Comparison of ENCODE assay signal across 8 mouse cellular contexts in genomic region chr11:100472197-100472934, GRCm38 (mm10). TPM values are rescaled to one million over a fixed set of nuclear protein-coding genes. Genes with fewer than 3 reads are reported as not detected.
DNase-seq lines count a peak whose midpoint lies in the region; ATAC-seq lines count a peak whose summit lies in the region.

Gene Klhl11 (minus strand): TSS chr11:100472741.

- peaks cover 7% of the 10 kb centered on the region for H3K4me1 ChIP-seq in brown adipose tissue, adult 24 weeks (ENCODE audit: control insufficient read depth, insufficient read depth, insufficient read length, low read length)
- peaks cover 2 to 15% of the 10 kb centered on the region in 2 experiments; a peak in 2 of 4 replicates for H3K4me1 ChIP-seq in heart, embryonic 14.5 days (ENCODE audit: control insufficient read depth in 2 of 2, insufficient read depth in 2 of 2, low read length in 2 of 2)
- H3K4me1 ChIP-seq in liver, embryonic 13.5 days (replicated peaks): peaks cover 38% of the 10 kb centered on the region
- H3K4me1 ChIP-seq in stomach, embryonic 16.5 days (ENCODE audit: control insufficient read depth, insufficient read depth, low read length): peaks cover 18% of the 10 kb centered on the region

- H3K9ac ChIP-seq in heart, embryonic 14.5 days (ENCODE audit: low read length): peak within 1 kb of the TSS; percentile 98
- peak within 1 kb of the TSS; percentile 95 for H3K9ac ChIP-seq in liver, embryonic 13.5 days
- H3K9ac ChIP-seq in stomach, embryonic 16.5 days (ENCODE audit: low read length): peak within 1 kb of the TSS; percentile 94

- peaks cover 21% of the 10 kb centered on the region for H3K36me3 ChIP-seq in heart, embryonic 14.5 days (ENCODE audit: control insufficient read depth, insufficient read depth, low read length)
- H3K36me3 ChIP-seq in liver, embryonic 13.5 days: peaks cover 19% of the 10 kb centered on the region
- H3K36me3 ChIP-seq in stomach, embryonic 16.5 days (ENCODE audit: control insufficient read depth, insufficient read depth, low read length): no peaks in the 10 kb centered on the region

- peak within 1 kb of the TSS; percentile 42 for H3K27ac ChIP-seq in brown adipose tissue, adult 24 weeks (replicated peaks; ENCODE audit: low read depth, low read length)
- H3K27ac ChIP-seq in heart, embryonic 14.5 days (replicated peaks in 1 of 2; ENCODE audit: control insufficient read depth in 1 of 2, insufficient read depth in 1 of 2, low read depth in 2 of 2, low read length in 2 of 2): peak within 1 kb of the TSS; percentile 73 to 78
- peak within 1 kb of the TSS; percentile 83 for H3K27ac ChIP-seq in liver, embryonic 13.5 days
- peak within 1 kb of the TSS; percentile 67 for H3K27ac ChIP-seq in stomach, embryonic 16.5 days (ENCODE audit: low read length)

- H3K27me3 ChIP-seq in heart, embryonic 14.5 days (ENCODE audit: control insufficient read depth, insufficient read depth, low read length): no peaks in the 10 kb centered on the region
- no peaks in the 10 kb centered on the region for H3K27me3 ChIP-seq in liver, embryonic 13.5 days
- H3K27me3 ChIP-seq in stomach, embryonic 16.5 days (ENCODE audit: control insufficient read depth, insufficient read depth, low read length): no peaks in the 10 kb centered on the region

- H3K9me3 ChIP-seq in heart, embryonic 14.5 days (ENCODE audit: control insufficient read depth, low read length): no peaks in the 10 kb centered on the region
- H3K9me3 ChIP-seq in liver, embryonic 13.5 days (replicated peaks): no peaks in the 10 kb centered on the region
- H3K9me3 ChIP-seq in stomach, embryonic 16.5 days (replicated peaks; ENCODE audit: control insufficient read depth, low read length): no peaks in the 10 kb centered on the region

- H3K4me3 ChIP-seq in brown adipose tissue, adult 24 weeks (ENCODE audit: insufficient read depth, low read depth, low read length): peak within 1 kb of the TSS; percentile 93
- H3K4me3 ChIP-seq in heart, embryonic 14.5 days (ENCODE audit: control insufficient read depth in 1 of 2, insufficient read depth in 1 of 2, low read depth in 1 of 2, low read length in 2 of 2): peak within 1 kb of the TSS; percentile 88 to 90
- peak within 1 kb of the TSS; percentile 97 for H3K4me3 ChIP-seq in liver, embryonic 13.5 days (replicated peaks)
- H3K4me3 ChIP-seq in stomach, embryonic 16.5 days (replicated peaks; ENCODE audit: low read length): peak within 1 kb of the TSS; percentile 99

- peak; percentile 96 for DNase-seq in CD4-positive, CD25-positive, alpha-beta regulatory T cell, adult 2 months (ENCODE audit: low read depth, low spot score)
- DNase-seq in fibroblast of lung, adult 2 months (ENCODE audit: low read depth): peak; percentile 83
- DNase-seq in kidney, postnatal 14 days: peak; percentile 94
- DNase-seq in liver, embryonic 13.5 days: peak; percentile 89
- peak; percentile 89 for DNase-seq in neural tube, embryonic 10.5 days (ENCODE audit: extremely low spot score, low spot score)

- peak within 1 kb of the TSS; percentile 98 for H3K4me2 ChIP-seq in heart, embryonic 14.5 days (ENCODE audit: low read length)
- peak within 1 kb of the TSS; percentile 99 for H3K4me2 ChIP-seq in liver, embryonic 13.5 days
- peak within 1 kb of the TSS; percentile 98 for H3K4me2 ChIP-seq in stomach, embryonic 16.5 days (ENCODE audit: low read depth, low read length)

- under 1% methylated on average over 83 of the region's 83 CpGs for WGBS in heart, embryonic 14.5 days
- WGBS in liver, embryonic 13.5 days (ENCODE audit: insufficient replicate concordance): under 1% methylated on average over 83 of the region's 83 CpGs
- WGBS in stomach, embryonic 16.5 days: under 1% methylated on average over 83 of the region's 83 CpGs

- ATAC-seq in heart, embryonic 14.5 days (ENCODE audit: insufficient number of reproducible peaks, insufficient read depth, low FRiP score, low read depth): peak; percentile 79
- peak; percentile 94 for ATAC-seq in liver, embryonic 13.5 days (ENCODE audit: low read depth)
- peak; percentile 95 for ATAC-seq in stomach, embryonic 16.5 days (ENCODE audit: insufficient read depth, low FRiP score)

RNA-seq across cellular contexts. Expression of gene Klhl11, which starts in this region (rescaled TPM):
- polyA plus RNA-seq in brown adipose tissue, adult 24 weeks (2012; ENCODE audit: insufficient read depth, insufficient read length, missing spikeins): 2.5 and 3.4 TPM in 2 replicates
- 8.6 and 9.3 TPM in 2 replicates for polyA plus RNA-seq in heart, embryonic 14.5 days (2014; fragmentation: Nextera tagmentation; extraction: Ambion mirVana)
- polyA plus RNA-seq in liver, embryonic 13.5 days (2015; fragmentation: Nextera tagmentation; extraction: Ambion mirVana): 2.4 and 2.6 TPM in 2 replicates
- polyA plus RNA-seq in stomach, embryonic 16.5 days (2015; fragmentation: Nextera tagmentation; extraction: Ambion mirVana): 7.4 and 7.5 TPM in 2 replicates

Comparison
In these comparisons a context has a peak if more than half of its experiments do, and no peak if none do; other contexts are left out.
1. Peak in every context shown above with its lines: DNase-seq, ATAC-seq, H3K4me3 ChIP-seq and H3K27ac ChIP-seq.